Mouse (Mus musculus): Measurements from ENCODE around the gene Vasp. TPM values are rescaled to one million over a fixed set of nuclear protein-coding genes. Genes with fewer than 3 reads are reported as not detected.

Vasp gene
- polyA plus RNA-seq, 1 experiment, result 161 TPM

DNA sequence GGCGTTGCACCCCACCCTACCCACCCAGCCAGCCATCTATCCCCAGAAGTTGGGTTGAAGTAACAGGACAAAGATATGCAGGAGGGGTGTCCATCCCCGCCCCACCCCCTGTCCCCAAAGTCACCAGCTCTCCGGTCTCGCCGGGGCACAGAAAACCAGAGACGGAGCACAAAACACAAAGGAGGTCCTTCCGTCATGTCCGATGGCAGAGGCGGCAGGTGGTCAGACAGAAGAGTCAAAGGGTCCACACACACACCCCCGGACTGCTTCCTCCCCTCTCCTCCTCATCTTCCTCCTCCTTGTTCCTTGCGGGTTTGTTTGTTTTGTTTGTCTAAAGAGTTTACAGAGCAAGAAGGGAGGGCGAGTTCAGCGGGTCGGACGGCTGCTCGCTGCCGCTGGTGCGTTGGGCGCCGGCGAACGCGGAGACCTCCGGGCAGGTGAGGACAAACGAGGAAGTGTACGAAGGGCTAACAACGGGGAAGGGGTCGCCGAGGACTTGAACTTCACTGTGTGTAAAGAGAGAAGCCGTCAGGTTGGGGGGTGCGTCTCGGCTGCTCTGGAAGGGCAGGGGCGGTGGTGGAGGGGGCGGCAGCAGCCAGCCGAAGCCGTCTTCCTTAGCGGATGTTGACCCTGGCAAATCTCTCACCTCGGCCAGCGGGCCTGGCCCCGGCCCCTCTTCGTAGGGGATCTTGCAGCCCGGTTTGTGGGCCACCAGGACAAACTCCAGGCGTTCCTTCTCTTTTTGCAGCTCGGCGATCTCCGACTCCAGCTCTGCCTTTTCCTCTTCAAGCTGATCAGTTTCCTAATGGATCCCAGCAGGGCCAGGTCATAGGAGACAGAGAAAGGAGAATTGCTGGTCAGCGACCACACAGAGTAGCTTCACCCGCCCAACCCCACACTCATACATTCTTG lies 33.1 kb upstream of the Vasp start:
- H3K4me1 ChIP-seq (ENCODE audit: control insufficient read depth, insufficient read depth, low read length), result no peaks in the 10 kb centered on the region
- H3K4me3 ChIP-seq (ENCODE audit: insufficient read depth, low read length), result no peak overlapping the region
- TF ChIP-seq POLR2A (IDR thresholded peaks at IDR 0.05; ENCODE audit: low read depth, low read length) (no peak), CTCF (IDR thresholded peaks at IDR 0.05; ENCODE audit: borderline replicate concordance, insufficient read depth, low read length) (no peak)
- H3K27ac ChIP-seq (ENCODE audit: insufficient read depth, low read length), result no peak overlapping the region

DNA sequence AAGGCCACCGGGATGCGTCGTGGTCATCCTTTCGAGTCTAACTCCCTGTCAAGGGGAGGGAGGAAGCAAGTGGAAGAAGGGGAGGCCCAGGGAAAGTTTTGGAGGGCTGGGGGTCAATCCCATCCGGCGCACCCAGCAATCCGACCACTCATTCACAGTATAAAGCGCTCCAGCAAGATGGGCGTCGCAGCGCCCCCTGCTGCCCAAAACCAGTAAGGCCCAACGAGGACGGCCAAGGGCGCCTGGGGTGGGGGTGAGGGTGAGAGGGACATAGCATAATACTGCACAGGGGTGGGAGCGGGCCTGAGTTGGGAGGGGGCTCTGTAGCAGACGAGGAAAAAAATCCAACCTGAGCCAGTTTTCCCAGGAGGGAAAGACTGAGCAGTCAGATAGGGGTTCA lies 32.2 kb upstream of the Vasp start:
- H3K27ac ChIP-seq (ENCODE audit: insufficient read depth, low read length), result no peak overlapping the region
- TF ChIP-seq CTCF (IDR thresholded peaks at IDR 0.05; ENCODE audit: borderline replicate concordance, insufficient read depth, low read length), result peak; percentile 74
- TF ChIP-seq POLR2A (IDR thresholded peaks at IDR 0.05; ENCODE audit: low read depth, low read length), result no peak
- no peaks in the 10 kb centered on the region for H3K4me1 ChIP-seq (ENCODE audit: control insufficient read depth, insufficient read depth, low read length)
- H3K4me3 ChIP-seq (ENCODE audit: insufficient read depth, low read length), result no peak overlapping the region

DNA sequence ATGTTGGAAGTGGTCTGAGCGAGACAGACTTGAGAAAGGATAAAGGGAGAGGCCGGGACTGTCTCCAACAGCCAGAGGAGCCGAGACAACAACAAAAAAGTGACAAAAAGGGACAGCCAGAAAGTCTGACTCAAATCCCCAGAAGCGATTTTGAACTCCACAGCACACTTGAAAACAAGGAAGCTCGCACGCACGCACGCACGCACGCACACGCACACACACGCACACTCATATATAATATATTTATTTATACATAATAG lies 31.4 kb upstream of the Vasp start:
- no peak for TF ChIP-seq CTCF (IDR thresholded peaks at IDR 0.05; ENCODE audit: borderline replicate concordance, insufficient read depth, low read length)
- TF ChIP-seq POLR2A (IDR thresholded peaks at IDR 0.05; ENCODE audit: low read depth, low read length), result no peak
- Histone ChIP-seq H3K4me1 (ENCODE audit: control insufficient read depth, insufficient read depth, low read length) (no peaks in the 10 kb centered on the region), H3K27ac (ENCODE audit: insufficient read depth, low read length) (no peak overlapping the region), H3K4me3 (ENCODE audit: insufficient read depth, low read length) (no peak overlapping the region)

DNA sequence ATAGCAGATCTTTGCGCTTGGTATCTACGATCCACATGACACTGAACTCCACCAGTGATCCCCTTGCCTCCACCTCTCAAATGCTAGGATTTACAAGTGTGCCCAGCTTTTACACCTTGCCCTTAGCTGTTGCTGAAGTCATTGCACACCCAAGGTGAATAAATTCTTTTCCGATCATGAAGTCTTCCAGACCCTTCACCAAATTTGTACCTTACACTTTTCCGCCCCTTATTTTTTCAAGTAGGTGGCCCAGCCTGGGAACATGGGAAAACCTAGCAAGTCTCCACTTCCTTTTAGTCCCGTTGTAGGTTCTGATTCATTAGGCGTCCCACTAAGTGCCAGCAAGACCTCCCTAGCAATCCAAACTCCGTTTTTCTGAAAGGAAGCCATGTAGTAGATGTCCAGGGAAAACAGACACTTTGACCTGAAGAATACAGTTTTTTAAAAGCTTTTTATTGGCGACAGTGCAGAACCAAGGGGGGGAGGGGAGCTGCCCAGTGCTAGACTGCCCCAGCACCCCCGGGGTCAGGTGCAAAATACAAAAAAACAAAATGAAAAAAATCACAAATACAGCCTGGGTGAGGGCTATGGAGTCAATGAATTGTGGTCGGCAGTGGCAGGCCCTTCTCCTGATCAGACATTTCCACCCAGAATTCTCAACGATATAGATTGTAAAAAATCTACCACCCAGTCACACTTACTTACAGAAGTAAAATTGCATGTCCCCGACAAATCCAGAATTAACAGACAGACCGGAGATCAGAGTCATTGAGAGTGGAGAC lies 30.8 kb upstream of the Vasp start:
- H3K27ac ChIP-seq (ENCODE audit: insufficient read depth, low read length), result no peak overlapping the region
- H3K4me3 ChIP-seq (ENCODE audit: insufficient read depth, low read length), result no peak overlapping the region
- H3K4me1 ChIP-seq (ENCODE audit: control insufficient read depth, insufficient read depth, low read length), result no peaks in the 10 kb centered on the region
- TF ChIP-seq CTCF (IDR thresholded peaks at IDR 0.05; ENCODE audit: borderline replicate concordance, insufficient read depth, low read length), result no peak
- TF ChIP-seq POLR2A (IDR thresholded peaks at IDR 0.05; ENCODE audit: low read depth, low read length), result no peak

DNA sequence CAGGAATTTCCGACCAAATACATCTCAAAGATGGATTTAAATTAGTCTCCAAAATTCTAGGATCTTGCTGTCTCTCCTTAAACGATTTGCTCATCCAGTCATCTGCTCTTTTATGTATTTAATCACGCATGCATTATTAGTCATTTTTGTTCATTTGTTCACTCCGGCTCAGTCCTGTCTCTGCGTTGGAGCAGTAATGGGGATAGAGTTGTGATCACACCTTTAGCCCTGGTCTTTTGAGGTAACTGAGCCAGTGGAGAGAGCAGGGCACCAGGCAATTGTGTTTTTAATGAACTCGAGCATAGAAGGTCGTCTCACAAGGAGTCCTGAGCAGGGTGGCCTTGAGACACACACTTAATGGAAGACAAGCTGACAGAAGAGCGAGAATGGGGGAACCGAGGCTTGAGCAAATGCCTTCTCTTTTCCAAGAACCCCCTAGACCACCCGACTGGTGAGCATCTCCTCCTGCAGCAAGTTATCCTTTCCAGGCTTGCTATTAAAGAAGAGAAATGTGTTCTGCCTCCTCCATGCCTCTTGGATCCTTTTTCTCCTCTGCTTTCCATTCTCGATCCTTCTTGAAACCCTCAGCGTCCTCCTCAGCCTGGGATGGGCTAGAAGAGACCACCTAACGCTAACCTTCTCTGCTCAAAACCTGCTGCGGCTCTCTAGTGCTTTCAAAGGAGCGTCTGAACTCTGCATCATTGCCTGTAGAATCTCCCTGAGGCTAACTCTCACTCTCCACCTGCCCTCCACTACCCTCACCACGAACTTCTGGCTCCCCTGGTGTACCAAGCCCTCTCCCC lies 30.0 kb upstream of the Vasp start:
- TF ChIP-seq CTCF (IDR thresholded peaks at IDR 0.05; ENCODE audit: borderline replicate concordance, insufficient read depth, low read length) (no peak), POLR2A (IDR thresholded peaks at IDR 0.05; ENCODE audit: low read depth, low read length) (no peak)

DNA sequence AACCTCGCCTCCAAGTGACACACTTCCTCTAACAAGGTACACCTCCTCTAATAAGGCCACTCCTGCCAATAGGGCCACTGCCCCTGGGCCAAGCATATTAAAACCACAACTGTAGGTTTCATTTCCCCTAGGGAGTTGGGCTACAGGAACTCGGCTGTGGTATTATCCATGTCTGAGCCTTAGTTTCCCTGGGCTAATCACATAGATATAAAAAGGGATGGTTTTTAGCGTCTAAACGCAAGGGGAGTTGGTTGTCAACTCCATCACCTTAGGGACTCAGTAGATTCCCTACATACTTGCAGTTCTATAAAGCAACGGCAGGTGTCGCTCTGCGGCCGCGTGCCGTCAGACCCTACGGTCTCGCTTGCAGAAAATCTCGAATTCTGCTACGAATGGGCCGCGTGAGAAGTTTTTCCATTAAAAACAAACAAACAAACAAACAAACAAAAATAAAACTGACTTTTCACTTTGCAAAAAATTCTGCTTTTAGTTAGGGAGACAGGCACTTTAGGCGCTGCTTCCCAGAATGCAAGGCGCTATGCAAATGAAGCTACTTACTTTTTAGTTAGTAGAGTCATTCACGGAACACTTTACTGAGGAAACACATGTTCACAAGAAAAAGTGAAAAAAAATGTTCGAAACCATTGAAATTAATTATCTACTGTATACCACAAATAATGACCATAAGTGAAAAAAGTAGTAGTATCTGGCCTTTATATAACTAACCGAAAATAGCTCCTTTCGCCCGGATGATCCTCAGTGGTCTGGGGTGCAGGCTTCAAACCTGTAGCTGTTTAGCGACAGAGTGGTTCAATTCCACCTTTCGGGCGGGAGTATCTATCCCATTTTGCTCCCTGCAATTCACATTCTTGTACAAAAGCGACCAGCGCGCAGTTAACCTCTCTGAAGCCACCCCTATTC lies 29.1 kb upstream of the Vasp start:
- no peaks in the 10 kb centered on the region for H3K4me1 ChIP-seq (ENCODE audit: control insufficient read depth, insufficient read depth, low read length)
- no peak overlapping the region for H3K27ac ChIP-seq (ENCODE audit: insufficient read depth, low read length)

More for the DNA sequence above, 30.0 kb upstream of the Vasp start:
- Histone ChIP-seq H3K4me3 (ENCODE audit: insufficient read depth, low read length) (peak overlapping the region; percentile 15; the same call in 1 of the 2 replicates), H3K4me1 (ENCODE audit: control insufficient read depth, insufficient read depth, low read length) (no peaks in the 10 kb centered on the region), H3K27ac (ENCODE audit: insufficient read depth, low read length) (no peak overlapping the region)

DNA sequence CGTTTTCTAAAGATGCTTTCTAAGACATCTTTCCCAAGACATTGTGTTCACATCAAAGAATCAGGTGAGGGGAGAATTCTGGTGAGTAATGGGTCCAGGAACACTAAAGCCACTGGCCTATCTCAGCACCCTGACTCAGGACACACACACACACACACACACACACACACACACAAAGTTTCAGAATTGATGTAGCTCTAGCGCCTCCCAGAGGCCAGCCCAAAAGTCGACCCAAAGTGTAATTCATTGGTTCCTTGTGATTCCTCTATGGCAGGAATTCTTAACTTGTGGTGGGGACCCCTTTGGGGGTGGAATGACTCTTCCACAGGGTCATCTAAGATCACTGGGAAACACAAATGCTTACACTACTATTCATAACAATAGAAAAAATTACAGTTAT lies 27.6 kb upstream of the Vasp start:
- Histone ChIP-seq H3K4me3 (ENCODE audit: insufficient read depth, low read length) (no peak overlapping the region), H3K4me1 (ENCODE audit: control insufficient read depth, insufficient read depth, low read length) (no peaks in the 10 kb centered on the region), H3K27ac (ENCODE audit: insufficient read depth, low read length) (no peak overlapping the region)
- TF ChIP-seq CTCF (IDR thresholded peaks at IDR 0.05; ENCODE audit: borderline replicate concordance, insufficient read depth, low read length), result peak; percentile 49; the same call in 1 of the 2 replicates
- no peak for TF ChIP-seq POLR2A (IDR thresholded peaks at IDR 0.05; ENCODE audit: low read depth, low read length)

More for the DNA sequence above, 29.1 kb upstream of the Vasp start:
- TF ChIP-seq CTCF (IDR thresholded peaks at IDR 0.05; ENCODE audit: borderline replicate concordance, insufficient read depth, low read length) (peak; percentile 89), POLR2A (IDR thresholded peaks at IDR 0.05; ENCODE audit: low read depth, low read length) (no peak)
- H3K4me3 ChIP-seq (ENCODE audit: insufficient read depth, low read length), result peak overlapping the region; percentile 49

DNA sequence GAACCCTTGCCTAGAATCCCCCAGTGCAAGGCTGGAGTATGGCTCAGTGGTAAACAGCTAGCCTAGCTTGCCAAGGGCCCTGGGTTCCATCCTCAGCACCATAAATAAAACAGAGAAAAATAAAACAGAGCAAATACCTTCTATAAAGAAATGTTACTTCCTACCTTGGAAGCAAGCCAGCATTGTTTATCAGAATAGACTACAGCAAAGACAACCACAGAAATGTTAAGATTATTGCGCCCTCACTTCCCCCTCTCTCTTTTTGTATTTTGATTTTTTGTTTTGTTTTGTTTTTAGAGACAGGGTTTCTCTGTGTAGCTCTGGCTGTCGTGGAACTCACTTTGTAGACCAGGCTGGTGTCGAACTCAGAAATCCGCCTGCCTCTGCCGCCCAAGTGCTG lies 26.2 kb upstream of the Vasp start:
- Histone ChIP-seq H3K27ac (ENCODE audit: insufficient read depth, low read length) (no peak overlapping the region), H3K4me3 (ENCODE audit: insufficient read depth, low read length) (no peak overlapping the region), H3K4me1 (ENCODE audit: control insufficient read depth, insufficient read depth, low read length) (no peaks in the 10 kb centered on the region)
- no peak for TF ChIP-seq POLR2A (IDR thresholded peaks at IDR 0.05; ENCODE audit: low read depth, low read length)
- TF ChIP-seq CTCF (IDR thresholded peaks at IDR 0.05; ENCODE audit: borderline replicate concordance, insufficient read depth, low read length), result no peak

DNA sequence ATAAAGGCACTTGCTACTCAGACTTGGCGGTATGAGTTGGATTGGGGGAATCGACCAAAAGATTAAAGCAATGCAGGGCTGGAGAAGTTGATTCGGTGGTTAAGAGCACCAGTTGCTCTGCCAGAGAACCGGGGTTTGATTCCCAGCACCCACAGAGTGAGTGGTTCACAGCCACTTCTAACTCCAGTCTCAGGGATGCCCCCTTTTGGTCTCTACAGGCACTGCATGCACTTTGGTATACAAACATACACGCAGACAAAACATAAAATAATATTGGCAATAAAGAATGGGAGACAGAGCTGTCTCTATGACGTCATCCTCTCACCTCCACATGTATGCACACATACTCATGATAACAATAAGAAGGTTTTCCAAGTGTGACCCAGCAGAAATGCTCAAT lies 25.4 kb upstream of the Vasp start:
- TF ChIP-seq CTCF (IDR thresholded peaks at IDR 0.05; ENCODE audit: borderline replicate concordance, insufficient read depth, low read length) (no peak), POLR2A (IDR thresholded peaks at IDR 0.05; ENCODE audit: low read depth, low read length) (no peak)
- Histone ChIP-seq H3K4me1 (ENCODE audit: control insufficient read depth, insufficient read depth, low read length) (no peaks in the 10 kb centered on the region), H3K27ac (ENCODE audit: insufficient read depth, low read length) (no peak overlapping the region), H3K4me3 (ENCODE audit: insufficient read depth, low read length) (no peak overlapping the region)
